Mouse (Mus musculus) granulocyte monocyte progenitor cell, adult 5-6 weeks (primary cell): ENCODE results near the gene Calr4. TPM values are rescaled to one million over a fixed set of nuclear protein-coding genes. Genes with fewer than 3 reads are reported as not detected.

ENCODE experiments used
- ATAC-seq: replicated peaks from 2 replicates; pipeline ENCODE4 v1.8.0; 2016; ENCODE audit warnings: mild to moderate bottlenecking, moderate TSS enrichment, inconsistent platforms; ENCODE audit not compliant: poor library complexity, severe bottlenecking
- total RNA-seq, 2 experiments: library from RNA; stranded (forward) in 1 of 2; stranded (reverse) in 1 of 2; fragments of 200-712, 200-1000 nt in 1 of 2; fragments of >200 nt in 1 of 2; fragmentation: Nextera tagmentation in 1 of 2; gene quantifications; 2 replicates each; pipeline ENCODE4 v1.2.3; 2014 to 2017

Calr4 gene
- total RNA-seq, 2 experiments from 2014 or later: not detected

DNA sequence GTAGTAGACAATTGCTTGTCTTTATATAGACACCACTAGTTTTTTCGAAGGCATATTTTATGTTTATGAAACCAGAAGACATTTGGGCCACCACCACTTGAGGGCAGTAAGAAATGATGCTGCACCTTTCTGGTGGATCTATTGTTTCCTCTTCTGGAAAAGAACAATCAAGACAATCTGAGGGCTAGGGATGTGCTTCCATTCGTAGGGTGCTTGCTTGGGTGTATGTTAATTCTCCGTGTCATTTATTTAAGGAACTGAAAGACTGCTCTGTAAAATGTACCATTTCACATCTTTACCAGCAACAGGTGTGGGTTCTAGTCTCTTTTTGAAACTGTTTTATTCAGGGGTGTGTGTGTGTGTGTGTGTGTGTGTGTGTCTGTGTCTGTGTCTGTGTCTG, 34.6 kb downstream of the Calr4 start:
- ATAC-seq: no peak

DNA sequence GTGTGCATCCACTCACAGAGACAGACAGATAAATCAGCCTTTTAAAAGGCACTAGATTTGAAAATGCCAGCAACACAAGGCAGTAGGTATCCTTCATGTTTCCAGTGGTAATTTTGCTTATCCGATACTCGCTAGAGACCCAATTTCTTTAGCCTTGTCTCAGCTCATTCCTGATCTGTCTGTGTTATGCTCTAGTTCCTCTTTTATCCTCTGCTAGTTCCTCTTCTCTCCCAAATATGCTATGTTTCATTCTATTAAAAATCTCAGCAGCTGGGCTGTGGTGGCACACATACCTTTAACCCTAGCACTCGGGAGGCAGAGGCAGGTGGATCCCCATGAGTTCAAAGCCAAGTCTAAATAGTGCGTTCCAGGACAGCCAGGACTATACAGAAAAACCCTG, 37.5 kb downstream of the Calr4 start:
- ATAC-seq: peak; percentile 89

DNA sequence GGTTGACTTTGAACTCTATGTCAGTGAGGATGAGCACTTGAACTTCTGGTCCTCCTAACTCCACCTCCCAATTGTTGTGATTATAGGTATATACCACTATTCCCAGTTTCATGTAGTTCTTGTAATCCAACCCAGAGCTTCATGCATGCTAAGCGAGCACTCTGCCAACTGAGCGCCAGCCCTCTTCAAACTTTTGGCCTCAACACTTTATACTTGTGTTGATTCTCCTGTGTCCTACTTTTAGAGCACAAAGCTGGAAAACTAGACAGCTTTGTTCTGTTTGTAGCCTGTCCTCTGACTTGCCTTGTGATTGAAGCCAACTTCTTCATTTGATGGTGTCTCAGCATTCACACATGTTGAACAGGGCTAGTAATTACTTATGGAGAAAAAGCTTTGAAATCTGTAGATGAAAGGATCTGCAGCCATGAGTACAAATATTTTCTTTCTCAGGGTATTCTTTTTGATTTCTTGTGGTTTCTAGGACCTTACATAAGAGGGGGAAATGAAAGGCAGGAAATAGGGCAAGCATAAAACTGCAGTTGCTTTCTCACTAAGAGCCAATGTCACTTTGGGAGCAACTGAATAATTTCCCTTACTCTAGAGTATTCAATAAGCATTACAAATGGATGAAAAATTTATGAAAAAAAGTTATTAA, 39.4 kb downstream of the Calr4 start:
- peak; percentile 43; the same call in 1 of the 2 replicates for ATAC-seq

DNA sequence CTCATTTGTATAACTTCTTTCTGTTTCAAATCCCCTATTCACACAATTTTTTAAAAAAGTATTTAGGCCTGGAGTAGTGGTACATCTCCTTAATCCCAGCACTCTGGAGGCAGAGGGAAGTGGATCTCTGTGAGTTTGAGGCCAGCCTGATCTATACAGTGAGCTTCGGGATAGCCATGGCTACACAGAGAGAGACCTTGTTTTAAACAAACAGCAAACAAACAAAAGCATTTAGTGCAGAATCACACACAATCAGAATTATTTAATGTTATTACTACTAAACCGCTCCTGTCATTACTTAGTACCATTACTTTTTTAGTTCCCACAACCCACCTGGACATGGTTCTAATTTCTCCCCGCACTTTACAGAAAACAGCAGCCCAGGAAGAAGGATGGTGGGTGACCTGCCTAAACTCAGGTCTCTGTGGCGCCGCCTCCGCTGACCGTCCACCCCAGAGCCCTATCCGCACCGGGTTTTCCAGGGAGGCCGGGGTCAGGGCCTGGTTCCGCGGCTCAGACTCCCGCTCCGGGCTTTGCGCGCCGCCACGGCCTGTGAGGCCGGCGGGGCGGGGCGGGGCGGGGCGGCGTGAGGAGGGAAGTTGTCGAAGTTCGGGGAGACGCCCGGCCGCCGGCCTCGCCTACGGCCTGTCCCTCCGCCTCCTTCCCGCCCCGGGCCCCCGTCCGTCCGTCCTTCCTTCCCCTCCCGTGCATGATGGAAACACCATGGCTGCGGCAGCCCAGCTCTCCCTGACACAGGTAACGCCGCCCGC, 45.6 kb downstream of the Calr4 start, which contains the start of gene Eps15:
Gene Eps15 (plus strand): TSS at position 580 of the 770 bp plus-strand sequence.
- ATAC-seq: peak; percentile 94

DNA sequence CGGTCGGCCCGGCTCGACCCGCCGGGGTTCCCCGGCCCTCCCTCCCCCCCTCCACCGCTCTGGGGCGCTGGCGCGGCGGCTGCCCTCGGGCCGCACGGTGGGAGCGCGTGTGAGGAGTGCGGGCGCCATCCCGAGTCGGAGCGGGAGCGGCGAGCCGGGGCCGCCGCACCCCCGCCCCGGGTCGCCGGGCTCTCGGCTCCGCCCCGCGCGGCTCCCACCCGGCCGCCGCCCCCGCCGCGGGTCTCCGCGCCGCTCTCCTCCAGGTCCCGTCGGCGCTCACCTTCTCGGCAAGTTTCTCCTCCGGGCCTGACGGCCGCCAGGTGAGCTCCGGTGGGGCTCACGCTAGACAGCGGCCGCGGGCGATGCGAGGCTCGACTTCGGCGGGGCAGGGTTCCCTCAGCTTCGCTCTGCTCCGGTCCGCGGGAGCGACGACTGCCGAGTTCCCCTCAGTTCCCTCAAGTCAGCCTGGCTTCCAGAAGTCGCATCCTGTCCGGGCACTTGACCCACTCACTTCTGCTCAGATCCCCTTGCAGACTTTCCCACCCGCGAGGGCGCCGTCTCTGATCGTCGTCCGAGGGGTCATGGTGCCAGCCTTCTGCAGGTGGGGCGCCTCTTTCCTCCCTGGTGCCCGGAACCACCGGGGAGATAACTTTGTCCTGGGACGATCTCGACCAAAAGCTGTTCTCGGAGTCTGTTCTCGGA, 46.3 kb downstream of the Calr4 start:
- peak; percentile 23 for ATAC-seq

DNA sequence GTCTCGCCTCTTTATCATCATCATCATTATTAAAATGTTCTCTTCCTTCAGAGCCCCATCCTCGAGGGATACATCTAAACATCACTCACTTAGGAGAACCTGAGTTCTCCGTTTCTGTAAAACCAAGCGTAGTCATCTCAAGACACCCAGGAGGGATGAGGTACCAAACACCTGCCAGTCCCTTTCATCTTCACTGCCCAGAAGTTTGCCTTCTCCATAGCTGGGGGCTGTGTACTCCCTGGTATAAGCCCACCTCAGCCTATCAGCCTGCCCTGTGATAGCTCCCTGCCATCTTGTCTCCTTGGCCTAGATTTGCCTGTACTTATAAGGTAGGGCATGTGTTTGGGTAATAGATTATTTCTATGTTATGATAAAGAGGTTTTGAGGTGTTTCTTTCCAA, 46.9 kb downstream of the Calr4 start:
- ATAC-seq: no peak

GRCm38 (mm10) chr4:109281946-109282345, 47.7 kb downstream of the Calr4 start:
- ATAC-seq: no peak

DNA sequence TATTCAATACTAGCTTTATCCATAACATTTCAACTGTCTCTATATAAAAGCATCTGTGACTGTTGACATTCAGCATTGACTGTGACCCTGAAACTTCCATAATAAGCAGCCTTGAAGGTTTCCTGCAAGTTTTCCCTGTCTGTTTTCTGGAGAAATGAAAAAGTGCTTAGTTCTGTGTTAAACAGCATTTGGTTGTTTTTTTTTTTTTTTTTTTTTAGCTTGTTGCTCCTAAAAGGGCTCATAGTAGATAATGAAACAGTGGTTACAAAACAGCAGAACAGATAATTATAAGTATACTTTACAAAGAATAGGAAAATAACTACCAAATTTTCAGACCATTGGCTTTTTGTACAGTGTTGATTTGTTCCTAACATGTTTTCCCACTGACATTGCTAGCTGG, 60.3 kb downstream of the Calr4 start:
- ATAC-seq: no peak

DNA sequence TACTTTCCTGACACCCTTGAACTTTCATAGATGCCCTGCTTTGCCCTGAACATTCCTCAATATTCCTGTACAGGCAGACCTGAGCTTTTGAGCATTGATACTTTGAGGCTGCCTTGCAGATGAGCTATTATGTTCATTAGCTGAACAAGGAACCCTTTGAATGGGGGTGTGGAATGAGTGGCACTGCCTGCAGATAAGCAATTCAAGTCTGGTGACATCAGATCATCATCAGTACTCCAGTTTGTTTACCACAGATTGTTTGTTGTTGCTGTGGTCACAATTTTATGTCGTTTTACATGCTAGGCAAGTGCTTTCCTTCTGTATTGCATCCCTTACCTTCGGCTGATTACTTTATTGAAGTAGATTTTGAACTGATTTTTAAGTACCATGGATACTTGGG, 62.2 kb downstream of the Calr4 start:
- ATAC-seq: no peak

GRCm38 (mm10) chr4:109299136-109299535, 64.9 kb downstream of the Calr4 start:
- no peak for ATAC-seq

Other genes with a start within 250 kb of the Calr4 start
- gene Nrd1, start 233.8 kb upstream of the Calr4 start, total RNA-seq (2014; fragmentation: Nextera tagmentation): 101 and 106 TPM in 2 replicates
- gene Nrd1, start 233.8 kb upstream of the Calr4 start, total RNA-seq (2017): 88.4 and 119 TPM in 2 replicates
- gene Osbpl9, start 32.2 kb upstream of the Calr4 start, total RNA-seq (2014; fragmentation: Nextera tagmentation): 44.6 and 46.0 TPM in 2 replicates
- gene Osbpl9, start 32.2 kb upstream of the Calr4 start, total RNA-seq (2017): 62.0 and 64.7 TPM in 2 replicates
- gene Eps15, start 45.8 kb downstream of the Calr4 start, total RNA-seq (2014; fragmentation: Nextera tagmentation): 48.3 and 49.2 TPM in 2 replicates
- 28.3 and 35.2 TPM in 2 replicates for gene Eps15, start 45.8 kb downstream of the Calr4 start, total RNA-seq (2017)
- not detected in 2 replicates for gene Ttc39a, start 172.1 kb downstream of the Calr4 start, total RNA-seq (2014; fragmentation: Nextera tagmentation)
- 0.72 and 2.4 TPM in 2 replicates for gene Ttc39a, start 172.1 kb downstream of the Calr4 start, total RNA-seq (2017)